Mouse (Mus musculus): ENCODE results near the gene Calhm2. TPM values are rescaled to one million over a fixed set of nuclear protein-coding genes. Genes with fewer than 3 reads are reported as not detected.
"Not testable (repeated sequence)": the region's sequence is repeated elsewhere in the genome, so short reads cannot be mapped to it uniquely, and the experiment has no call there.

Gene Calhm2
- polyA plus RNA-seq, 1 experiment = 8.2 TPM

DNA sequence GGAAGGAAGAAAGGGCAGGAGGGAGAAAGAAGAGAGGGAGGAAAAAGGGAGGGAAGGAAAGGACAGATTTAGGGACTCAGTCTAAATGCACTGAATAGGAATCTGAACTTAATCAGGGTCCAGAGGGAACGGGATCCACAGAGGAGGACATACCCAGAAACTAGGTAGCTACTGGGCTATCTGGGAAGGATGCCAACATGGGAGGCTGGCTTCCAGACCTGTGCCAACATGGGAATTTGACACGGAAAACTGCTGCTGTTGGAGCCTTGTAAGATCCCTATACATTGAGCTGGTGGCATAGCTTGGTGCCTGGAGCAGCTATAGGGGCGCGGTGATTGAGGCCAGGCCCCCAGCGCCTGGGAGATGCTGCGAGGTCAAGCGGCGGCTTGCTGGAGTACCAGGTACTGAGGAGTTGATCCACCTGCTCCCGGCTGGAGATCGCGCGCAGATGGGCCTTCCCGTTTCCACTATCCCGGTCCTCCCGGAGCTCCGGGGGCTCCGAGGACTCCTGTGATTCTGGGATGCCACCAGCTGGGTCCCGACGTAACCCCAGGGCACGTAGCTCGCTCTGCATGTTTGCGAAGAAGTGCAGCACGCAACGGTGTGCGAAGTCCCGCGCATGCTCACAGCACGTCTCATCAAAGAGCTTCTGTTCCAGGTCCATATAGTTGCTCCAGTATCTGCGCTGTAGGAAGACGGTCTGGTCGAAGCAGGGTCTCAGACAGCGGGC is 13.4 kb upstream of the Calhm2 start:
- no peak for DNase-seq (ENCODE audit: low read depth)

DNA sequence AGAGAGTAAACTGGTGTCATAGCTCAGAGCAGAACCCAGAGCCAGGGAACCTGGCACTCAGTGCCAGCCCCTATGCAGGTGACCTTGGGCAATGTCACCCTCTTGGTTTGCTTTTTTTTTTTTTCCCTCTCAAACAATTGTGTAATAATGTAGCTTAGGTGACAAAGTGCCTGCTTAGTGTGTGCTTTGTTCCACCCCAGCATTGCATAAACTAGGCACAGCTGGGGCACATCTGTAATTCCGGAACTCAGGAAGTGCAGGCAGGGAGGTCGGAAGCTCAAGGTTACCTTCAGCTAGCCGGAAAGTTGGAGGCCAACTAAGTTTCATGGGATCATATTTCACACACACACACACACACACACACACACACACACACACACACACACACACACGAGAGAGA is 11.8 kb upstream of the Calhm2 start:
- no peak for DNase-seq (ENCODE audit: low read depth)

DNA sequence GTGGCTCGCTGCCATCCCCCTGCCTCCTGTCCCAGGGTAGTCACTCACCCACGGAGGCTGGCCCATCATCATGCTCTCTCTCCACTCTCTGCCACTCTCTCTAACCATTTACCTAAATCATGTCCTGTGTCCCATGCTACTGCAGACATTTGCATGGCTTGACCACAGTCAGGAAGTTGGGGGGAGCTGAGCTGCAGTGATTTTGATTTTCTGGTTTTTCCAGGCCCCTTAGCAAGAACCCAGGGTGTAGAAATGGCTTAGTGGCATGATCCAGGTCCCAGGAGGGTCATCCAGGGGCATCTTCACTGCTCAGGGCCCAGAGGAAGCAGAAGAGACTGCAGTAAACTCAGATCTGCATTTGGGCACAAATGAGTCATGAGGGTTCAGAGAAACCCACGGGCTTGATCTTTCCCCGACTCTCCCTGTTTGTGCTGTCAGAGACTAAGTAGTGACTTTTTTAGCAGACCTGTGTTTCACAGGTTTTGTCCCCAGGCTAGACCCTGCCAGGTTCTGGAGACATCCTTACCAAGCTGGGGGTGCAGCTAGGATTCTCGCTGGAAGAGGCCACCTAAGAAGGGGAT is 10.3 kb upstream of the Calhm2 start:
- DNase-seq (ENCODE audit: low read depth) = no peak

DNA sequence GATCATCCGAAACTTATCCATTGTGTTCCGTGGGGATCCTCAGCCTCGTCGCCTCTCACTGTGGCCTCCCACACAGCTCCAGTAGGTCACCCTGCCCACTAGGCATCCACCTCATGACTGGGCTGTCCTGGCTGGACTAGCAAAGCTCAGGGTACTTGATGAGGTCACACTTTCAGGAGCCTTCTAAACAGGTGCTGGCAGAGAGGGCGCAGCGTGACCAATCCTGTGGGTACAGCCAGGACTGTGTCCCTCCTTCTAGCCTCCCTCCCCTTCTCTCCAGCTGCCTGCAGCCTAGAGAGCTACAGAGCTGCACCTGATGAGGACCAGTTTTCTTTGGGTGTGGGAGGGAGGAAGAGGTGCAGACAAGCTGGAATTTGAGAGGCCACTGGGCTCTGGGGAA is 6.1 kb upstream of the Calhm2 start, which contains the start of gene Calhm1:
Gene Calhm1, minus strand, starts transcription at position 101 of the 400 bp plus-strand sequence.
- DNase-seq (ENCODE audit: low read depth) = no peak

DNA sequence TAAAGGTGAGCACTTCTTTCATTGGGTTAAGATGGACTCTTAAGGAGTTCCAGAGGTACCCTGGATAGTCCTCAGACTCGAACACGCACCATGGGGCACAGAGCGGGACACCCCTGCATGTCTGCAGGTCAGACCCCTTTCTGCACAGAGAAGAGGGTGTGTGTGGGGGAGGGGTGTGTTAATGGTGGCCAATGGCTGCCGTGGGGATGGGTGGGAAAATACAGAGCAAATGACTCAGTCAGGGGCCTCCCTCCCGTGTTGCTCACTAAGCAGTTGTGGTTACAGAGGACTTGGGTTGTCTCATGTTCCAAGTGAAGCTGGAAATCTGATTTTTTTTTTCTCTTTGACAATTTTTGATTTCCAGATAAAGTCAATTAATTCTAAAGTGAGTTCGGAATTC is 4.3 kb upstream of the Calhm2 start:
- no peak for DNase-seq (ENCODE audit: low read depth)

DNA sequence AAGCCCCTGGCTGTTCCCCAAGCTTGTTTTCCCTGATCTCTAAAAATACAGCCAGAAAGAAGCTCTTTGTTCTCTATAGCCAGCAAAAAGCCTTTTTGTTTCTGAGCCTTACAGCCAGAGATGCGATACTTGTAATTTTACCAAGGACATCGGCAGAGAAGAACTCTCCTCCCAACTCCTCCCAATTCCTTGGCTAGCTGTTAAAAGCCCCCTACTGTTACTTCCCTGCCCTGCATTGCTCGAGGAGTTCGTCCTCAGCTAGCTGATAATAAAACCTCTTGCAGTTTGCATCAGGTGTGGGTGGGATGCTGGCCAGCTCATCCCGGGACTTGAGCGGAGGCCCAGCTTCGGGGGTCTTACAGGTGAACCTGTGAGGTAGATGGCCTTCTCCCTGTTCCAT is 1.5 kb upstream of the Calhm2 start:
- DNase-seq (ENCODE audit: low read depth) = not testable (repeated sequence)

DNA sequence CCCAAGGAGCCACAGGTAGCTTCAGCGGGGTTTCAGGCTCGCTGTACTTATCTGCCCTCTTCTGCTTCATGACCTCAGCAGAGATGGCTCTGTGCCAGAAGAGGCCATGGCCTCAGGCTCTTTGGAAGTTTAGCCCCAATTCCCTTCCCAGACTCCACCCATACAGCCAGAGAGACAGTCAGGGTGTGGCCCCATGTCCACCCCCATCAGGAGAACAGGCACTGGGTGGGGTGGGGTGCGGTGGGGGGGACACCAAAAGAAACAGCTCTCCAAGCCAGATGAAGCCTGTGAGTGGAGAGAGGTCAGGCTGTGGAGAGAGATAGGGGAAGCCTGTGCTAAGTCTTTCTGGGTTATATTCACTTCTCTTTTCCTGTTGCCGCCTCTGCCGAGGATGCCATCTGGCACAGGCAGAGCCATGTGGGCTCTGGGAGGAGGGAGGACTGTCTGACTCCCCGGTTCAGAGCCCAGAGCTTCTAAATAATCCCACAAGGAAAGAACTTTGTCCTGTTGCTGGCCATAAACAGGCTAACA is 978 bp downstream of the Calhm2 start:
- DNase-seq (ENCODE audit: low read depth) = no peak

DNA sequence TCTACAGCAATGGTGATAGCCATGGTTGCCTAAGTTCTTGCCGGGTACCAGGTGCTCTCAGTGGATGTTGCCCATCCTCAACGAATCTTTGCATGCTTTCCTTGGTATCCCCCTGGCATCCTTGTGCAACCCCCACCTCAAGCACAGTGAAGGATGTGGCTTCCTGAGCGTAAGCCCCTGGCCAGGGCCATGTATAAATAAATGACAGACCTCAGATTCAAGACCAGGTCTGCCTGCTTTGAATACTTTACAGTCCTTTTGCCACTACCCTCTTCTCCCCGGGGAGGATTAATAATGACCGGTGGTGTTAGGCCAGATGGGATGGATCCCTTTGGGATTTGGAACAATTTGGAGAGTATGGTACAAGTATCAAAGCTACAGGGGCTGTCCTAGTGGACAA is 1.9 kb downstream of the Calhm2 start:
- DNase-seq (ENCODE audit: low read depth) = no peak

DNA sequence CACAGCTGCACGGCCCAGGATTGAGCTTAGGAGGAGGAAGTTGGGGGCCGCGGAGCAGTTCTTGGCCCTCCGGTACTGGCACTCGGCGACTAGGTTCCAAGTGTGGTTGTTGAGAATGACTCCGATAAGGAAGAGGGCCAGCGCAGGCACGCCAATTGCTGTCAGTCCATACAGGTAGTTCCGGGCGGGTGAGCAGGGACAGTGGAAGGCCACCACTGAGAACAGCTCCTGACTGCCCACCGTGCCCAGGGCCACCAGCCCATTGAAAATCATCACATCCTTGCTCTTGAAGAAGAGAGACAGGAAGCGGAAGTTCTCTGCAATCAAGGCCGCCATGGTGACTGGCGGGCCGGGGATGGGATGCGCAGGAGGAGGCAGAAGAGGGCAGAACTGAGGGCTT is 2.5 kb downstream of the Calhm2 start:
- no peak for DNase-seq (ENCODE audit: low read depth)

DNA sequence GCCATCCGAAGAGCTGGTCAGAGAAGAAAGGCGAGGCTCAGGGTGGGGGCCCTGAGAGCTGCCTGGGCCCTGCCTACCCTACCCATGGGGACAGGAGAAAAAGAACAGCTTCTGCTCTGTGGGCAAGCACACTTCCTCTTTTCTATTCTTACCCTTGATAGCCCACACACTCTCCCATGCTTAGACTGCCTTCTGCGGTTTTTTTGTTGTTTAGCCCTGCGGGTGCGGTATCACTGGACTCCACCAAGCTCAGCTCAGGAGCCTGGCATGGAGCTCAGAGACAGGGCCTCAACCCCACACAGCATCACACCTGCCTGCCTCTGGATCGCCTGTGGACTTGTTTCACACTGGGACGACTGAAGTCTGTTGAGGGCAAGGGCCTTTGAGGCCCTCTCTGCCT is 4.9 kb downstream of the Calhm2 start:
- no peak for DNase-seq (ENCODE audit: low read depth)

DNA sequence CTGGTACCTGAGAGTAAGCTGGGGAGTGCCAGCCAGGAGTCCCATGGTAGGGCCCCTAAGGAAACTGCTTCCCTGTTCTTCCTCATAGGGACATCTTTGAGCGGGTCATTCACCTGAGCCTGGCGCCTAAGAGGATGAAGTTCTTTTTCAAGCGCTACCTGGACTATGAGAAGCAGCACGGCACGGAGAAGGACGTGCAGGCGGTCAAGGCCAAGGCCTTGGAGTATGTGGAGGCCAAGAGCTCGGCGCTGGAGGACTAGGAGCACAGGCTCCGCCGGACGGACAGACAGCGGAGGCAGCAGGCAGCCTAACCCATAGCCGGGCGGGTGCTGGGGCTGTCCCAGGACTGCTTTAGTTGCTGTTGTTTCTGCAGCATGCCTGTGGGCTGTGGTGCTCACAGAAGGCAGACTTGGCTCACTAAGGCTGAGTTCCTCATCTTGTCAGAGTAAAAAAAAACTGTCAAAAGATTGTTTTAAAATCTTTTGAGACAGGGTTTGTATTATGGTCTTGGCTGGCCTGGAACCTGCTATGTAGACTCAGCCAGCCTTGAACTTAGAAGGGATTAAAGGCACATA is 7.5 kb downstream of the Calhm2 start:
- DNase-seq (ENCODE audit: low read depth) = no peak

DNA sequence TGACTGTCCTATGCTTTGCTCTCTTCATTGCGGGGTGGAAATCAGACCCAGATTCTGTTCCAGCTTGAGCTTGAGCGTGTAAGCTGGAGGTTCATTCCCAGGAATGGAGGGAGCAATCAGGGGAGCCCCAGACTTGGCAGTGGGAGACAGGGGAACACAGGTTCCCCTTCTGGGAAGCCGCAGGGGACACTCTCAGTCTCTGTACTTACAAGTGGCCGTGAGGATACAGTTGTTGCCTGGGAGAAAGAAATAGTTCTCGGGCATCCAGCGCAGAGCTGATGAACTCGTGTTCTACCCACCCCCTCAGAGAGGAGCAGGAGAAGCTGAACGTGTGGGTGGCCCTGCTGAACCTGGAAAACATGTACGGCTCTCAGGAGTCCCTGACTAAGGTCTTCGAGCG is 9.3 kb downstream of the Calhm2 start:
- DNase-seq (ENCODE audit: low read depth) = no peak

DNA sequence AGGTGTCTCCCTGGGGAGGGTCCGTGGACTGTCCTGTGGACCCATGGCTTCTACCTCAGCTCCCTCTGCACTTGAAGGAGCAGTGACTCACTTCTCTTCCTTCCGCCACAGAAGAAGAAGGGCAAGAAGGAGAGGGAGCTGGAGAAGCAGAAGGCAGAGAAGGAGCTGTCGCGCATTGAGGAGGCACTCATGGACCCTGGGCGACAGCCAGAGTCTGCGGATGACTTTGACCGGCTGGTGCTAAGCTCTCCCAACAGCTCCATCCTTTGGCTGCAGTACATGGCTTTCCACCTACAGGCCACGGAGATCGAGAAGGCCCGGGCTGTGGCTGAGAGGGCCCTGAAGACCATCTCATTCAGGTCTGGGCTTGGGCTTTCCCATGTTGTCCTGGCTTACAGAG is 9.9 kb downstream of the Calhm2 start:
- no peak for DNase-seq (ENCODE audit: low read depth)

DNA sequence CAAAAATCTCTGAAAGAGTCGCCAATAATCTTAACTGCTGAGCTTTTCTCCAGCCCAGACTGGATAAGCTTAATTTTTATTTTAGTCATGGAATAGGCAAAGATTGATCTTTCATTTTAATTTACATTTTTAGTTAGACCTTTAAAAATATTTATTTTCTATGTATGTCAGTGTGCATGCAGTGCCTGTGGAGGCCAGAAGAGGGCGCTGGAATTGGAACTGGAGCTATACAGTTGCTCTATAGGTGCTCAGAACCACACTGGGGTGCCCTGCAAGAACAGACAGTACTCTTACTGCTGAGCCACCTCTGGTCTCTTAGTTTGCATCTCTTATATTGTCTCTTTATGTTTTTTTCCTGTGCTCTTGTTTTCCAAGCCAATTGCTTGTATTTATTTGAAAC is 15.3 kb downstream of the Calhm2 start:
- DNase-seq (ENCODE audit: low read depth) = no peak

DNA sequence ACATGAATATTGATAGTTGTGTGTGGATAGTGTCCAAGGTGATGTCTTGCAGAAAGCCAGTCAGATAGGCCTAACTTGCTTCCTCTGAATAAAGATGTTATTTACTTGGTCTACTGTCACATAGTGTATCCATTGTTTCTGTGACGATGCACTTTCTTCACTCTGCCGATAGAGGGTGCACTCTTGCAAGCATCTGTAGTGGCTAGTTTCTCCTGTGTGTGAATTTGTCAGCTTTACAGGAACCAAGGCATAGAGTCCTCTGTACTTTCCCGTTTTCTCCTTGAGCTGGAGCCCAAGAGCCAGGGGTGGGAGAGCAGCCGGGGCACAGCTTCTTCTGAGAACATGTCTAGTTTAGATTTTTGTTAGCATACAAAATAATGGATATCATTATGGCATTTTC is 17.0 kb downstream of the Calhm2 start:
- no peak for DNase-seq (ENCODE audit: low read depth)

DNA sequence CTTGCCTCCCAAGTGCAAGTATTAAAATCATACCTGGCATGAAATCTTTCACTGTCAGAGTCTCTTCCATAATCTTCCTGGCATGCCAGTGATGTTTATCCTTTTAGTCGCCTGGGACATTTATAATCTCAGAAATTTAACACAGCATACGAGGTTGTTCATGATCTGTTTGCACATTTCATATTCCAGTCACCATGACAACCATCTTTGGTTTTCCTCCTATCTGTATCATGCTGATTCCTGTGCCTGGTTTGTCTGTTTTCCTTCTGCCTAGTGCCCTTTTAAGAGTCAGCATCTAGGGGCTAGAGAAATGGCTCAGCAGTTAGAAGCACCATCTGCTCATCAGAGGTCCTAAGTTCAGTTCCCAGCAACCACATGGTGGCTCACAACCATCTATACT is 19.5 kb downstream of the Calhm2 start:
- no peak for DNase-seq (ENCODE audit: low read depth)

DNA sequence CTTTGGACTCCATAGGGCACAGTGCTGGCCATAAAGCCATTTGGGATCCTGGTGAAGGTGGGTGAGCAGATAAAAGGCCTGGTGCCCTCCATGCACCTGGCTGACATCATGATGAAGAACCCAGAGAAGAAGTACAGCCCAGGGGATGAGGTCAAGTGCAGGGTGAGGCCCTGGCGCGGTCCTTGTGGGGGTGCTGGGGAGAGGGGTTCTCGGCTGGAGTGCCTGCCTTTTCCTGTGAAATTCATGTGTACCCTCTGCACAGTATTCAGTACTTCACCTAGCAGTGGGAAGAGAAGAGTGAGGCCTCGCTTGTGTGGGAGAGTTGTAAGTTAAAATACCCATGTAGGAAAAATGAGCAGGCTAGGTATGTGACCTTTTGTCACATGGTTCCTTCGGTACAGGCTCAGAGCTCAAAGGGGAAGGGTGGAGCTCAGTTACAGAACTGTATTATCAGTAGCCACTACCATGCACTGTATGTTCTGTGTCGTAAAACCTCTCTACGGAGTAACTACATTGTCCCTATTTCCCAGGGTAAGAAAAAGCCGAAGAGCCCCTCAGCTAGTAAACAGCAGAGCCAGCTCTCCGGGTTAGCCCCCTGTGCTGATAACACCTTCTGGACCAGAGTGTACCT is 33.3 kb downstream of the Calhm2 start:
- DNase-seq (ENCODE audit: low read depth) = no peak

DNA sequence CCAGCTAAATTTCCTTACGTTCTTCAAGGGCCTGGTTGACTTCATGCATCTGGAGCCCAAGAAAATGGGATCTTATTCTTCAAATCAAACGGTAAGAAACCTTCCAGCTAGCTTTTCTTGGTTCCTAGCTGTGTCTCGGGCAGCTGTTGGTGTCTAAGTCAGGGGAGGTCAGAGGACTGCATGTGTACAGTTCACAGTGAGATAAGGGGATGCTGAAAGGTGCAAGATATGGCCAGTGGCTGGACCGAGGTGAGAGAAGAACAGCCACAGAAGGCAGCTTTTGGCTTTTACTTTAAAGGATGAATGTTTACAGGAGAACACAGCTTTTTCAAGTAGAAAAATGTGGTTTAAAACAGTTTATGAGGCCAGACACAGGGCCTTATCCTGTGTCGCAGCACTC is 37.0 kb downstream of the Calhm2 start:
- no peak for DNase-seq (ENCODE audit: low read depth)

DNA sequence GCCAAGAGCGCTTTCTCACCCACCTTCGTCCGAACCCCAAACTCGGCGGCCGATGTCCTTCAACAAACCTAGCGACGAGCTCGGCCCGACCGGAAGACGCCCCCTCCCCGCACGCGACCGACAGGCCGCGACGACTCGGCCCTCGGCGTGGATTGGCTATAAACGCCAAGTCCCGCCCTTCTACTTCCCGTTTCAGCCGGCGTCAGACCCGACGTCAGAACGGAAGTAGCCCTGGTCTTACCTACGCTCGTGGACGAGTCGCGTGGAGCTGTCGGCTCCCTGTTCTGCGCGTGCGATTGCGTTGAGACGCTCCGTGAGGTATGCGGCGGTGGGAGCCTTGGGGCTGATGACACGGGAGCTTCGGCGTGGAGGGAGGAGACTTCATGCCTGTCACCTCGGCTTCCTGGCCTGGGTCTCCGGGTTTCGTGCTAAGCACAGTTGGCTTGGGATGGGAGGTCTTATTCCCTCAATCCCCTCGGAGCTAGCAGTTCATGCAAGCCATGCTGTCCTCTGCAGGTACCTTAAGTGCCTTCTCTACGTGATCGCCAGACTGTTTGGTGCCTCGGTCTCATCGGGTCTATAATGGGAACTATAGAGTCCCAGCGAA is 47.4 kb downstream of the Calhm2 start, which contains the start of the genes Usmg5 and Pdcd11:
Gene Usmg5, minus strand, starts transcription at position 98 of the 607 bp plus-strand sequence.
Gene Pdcd11, plus strand, starts transcription at position 219 of the 607 bp plus-strand sequence.
- DNase-seq (ENCODE audit: low read depth) = peak; percentile 57

DNA sequence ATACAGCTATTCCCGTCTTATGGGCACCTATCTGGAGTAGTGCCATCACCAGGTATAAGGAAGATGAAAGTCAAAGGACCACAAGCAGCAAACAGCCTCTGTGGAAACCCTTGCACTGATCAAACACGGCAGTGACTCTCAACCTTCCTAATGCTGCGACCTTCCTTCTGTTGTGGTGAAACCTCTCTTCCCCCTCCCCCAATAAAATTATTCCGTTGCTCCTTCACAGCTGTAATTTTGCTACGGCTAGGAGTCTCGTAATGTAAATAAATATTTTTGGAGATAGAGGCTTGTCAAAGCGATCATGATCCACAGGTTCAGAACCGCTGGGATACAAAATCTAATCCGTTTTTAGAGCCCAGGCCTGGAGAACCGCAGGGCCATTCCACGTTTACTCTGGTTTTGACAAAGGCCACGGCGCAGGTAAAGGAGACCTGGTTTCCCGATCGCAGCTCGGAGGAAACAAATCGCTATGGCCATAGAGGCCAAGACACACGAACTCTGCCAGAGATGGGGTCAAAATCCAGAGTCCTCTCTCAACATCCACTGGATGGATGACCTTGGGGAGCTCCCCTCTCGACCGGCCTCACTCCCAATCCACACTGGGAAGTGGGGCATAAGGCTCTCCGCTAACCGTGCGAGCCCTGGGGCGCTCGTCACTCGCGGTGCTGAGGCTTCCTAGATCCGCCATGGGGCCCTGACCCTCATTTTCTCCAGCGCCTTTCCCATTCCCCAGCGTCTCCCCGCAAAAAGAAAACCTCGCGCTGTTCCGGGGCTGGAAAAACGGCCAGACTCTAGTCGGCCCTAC is 48.2 kb downstream of the Calhm2 start:
- no peak for DNase-seq (ENCODE audit: low read depth)

DNA sequence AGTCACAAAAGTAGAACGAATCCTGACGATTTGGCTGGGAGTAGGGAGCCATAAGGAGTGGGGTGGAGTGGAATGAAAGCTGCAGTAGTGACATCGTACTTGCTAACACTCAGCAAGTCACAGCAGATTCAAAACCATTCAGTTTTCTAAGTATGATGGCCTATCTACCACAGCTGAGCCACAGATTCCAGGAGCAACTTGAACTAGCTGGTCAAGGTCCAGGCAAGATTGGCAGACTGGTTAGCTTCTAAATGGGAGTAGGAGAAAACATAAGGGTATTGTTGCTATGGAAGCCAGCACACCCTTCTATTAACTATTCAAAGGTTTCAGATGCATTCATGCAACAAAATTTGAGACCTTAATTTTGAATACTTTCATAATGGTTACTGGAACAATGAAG is 49.9 kb downstream of the Calhm2 start:
- DNase-seq (ENCODE audit: low read depth) = no peak

Data from gonadal fat pad, adult 2 months (tissue).